In the genomic region with DNA sequence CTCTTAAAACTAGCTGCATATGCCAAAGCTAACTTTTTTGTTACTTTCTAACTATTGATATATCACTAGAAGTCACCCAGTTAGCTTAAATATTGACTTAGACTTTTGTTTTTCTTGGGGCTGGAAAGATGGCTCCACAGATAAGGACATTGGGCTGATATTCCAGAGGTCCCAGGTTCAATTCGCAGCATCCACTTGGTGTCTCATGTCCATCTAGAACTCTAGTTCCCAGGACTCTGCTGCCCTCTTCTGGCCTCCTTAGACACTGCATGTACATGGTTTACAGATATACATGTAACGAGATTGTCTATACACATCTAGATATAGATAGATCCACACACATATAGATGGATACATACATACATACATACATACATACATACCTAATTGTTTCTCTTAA, we compare ENCODE assay signal across 8 mouse cellular contexts. TPM values are rescaled to one million over a fixed set of nuclear protein-coding genes. Genes with fewer than 3 reads are reported as not detected.
DNase-seq lines count a peak whose midpoint lies in the region; ATAC-seq and TF ChIP-seq lines count a peak whose summit lies in the region.
"Had no signal": no experiment of that assay in that cellular context is flagged by ENCODE, and none has a peak within 500 bp of the region (broad histone marks: within the 10 kb centered on the region; RNA-seq: fewer than 3 reads in every experiment).

No protein-coding gene starts in this region.

- no peaks in the 10 kb centered on the region for H3K27me3 ChIP-seq in liver, postnatal 0 days (ENCODE audit: insufficient read depth, low read length)
- H3K27me3 ChIP-seq in stomach, postnatal 0 days (ENCODE audit: control insufficient read depth, insufficient read depth, low read length): no peaks in the 10 kb centered on the region
- H3K27me3 ChIP-seq: megakaryocyte, embryonic 14.5 days had no signal

- peaks cover 7% of the 10 kb centered on the region; the same call in 1 of the 2 replicates for H3K36me3 ChIP-seq in liver, postnatal 0 days (replicated peaks; ENCODE audit: insufficient read depth, low read length)
- H3K36me3 ChIP-seq in stomach, postnatal 0 days (ENCODE audit: control insufficient read depth, insufficient read depth, low read length): 0 out of 2 replicates have a peak, but pooled peaks cover 2% of the 10 kb centered on the region

- no peak overlapping the region for H3K4me3 ChIP-seq in left cerebral cortex, adult 2 months
- H3K4me3 ChIP-seq in liver, postnatal 0 days (ENCODE audit: low read depth, low read length): no peak overlapping the region
- H3K4me3 ChIP-seq in stomach, postnatal 0 days (ENCODE audit: low read depth, low read length): no peak overlapping the region
- H3K4me3 ChIP-seq: megakaryocyte, embryonic 14.5 days had no signal

- intact Hi-C loops in left cerebral cortex, adult 2 months (cut with DNase I): loop anchor here (10.0 kb wide), 1 partner anchor 302 kb away; no protein-coding TSS in a partner anchor
- intact Hi-C loops in left cerebral cortex, postnatal 25 days (cut with DNase I): no loop called here

- H3K4me1 ChIP-seq in liver, postnatal 0 days (ENCODE audit: insufficient read depth): 0 out of 2 replicates have a peak, but pooled peaks cover 4% of the 10 kb centered on the region
- H3K4me1 ChIP-seq in stomach, postnatal 0 days (replicated peaks; ENCODE audit: control insufficient read depth, insufficient read depth): no peaks in the 10 kb centered on the region

- H3K9me3 ChIP-seq in liver, postnatal 0 days (ENCODE audit: low read length): no peaks in the 10 kb centered on the region
- no peaks in the 10 kb centered on the region for H3K9me3 ChIP-seq in stomach, postnatal 0 days (ENCODE audit: control insufficient read depth, low read length)
- H3K9me3 ChIP-seq: megakaryocyte, embryonic 14.5 days had no signal

- H3K9ac ChIP-seq in liver, postnatal 0 days (replicated peaks): no peak overlapping the region
- no peak overlapping the region for H3K9ac ChIP-seq in stomach, postnatal 0 days (ENCODE audit: low read length)

- 72% methylated on average over 2 of the region's 2 CpGs for WGBS in liver, postnatal 0 days (ENCODE audit: insufficient replicate concordance)
- WGBS in stomach, postnatal 0 days: 77% methylated on average over 2 of the region's 2 CpGs

- ATAC-seq in liver, postnatal 0 days: no peak
- ATAC-seq in stomach, postnatal 0 days (ENCODE audit: low FRiP score, low TSS enrichment): no peak

- no peak overlapping the region for H3K4me2 ChIP-seq in liver, postnatal 0 days (ENCODE audit: low read depth, low read length)
- H3K4me2 ChIP-seq in stomach, postnatal 0 days (replicated peaks; ENCODE audit: low read depth): no peak overlapping the region

- H3K27ac ChIP-seq in left cerebral cortex, adult 2 months: no peak overlapping the region
- H3K27ac ChIP-seq in liver, postnatal 0 days (ENCODE audit: low read depth): no peak overlapping the region
- H3K27ac ChIP-seq in stomach, postnatal 0 days (replicated peaks): no peak overlapping the region

- DNase-seq in left cerebral cortex, adult 2 months (ENCODE audit: extremely low spot score in 1 of 2, low spot score in 2 of 2): peak in 1 of 2 experiments; percentile 47
- no peak for DNase-seq in left cerebral cortex, postnatal 25 days (ENCODE audit: low spot score in 2 of 2)
- peak; percentile 71 for DNase-seq in ES-CJ7 (ENCODE audit: low read depth, low spot score)
- peak; percentile 28 for DNase-seq in adrenal gland, adult 2 months
- DNase-seq in embryo, embryonic 9.5 days (ENCODE audit: extremely low spot score): peak; percentile 29
- DNase-seq in liver, postnatal 0 days: peak; percentile 72
- DNase-seq in stomach, postnatal 0 days (ENCODE audit: low spot score): peak; percentile 56

- no peak for TF ChIP-seq EP300 in liver, postnatal 0 days (IDR thresholded peaks at IDR 0.05; ENCODE audit: low read depth)
- TF ChIP-seq EP300 in stomach, postnatal 0 days (optimal IDR thresholded peaks at IDR 0.05): no peak

- TF ChIP-seq CTCF in left cerebral cortex, adult 2 months (IDR thresholded peaks at IDR 0.05): peak; percentile 62
- peak; percentile 83 for TF ChIP-seq CTCF in liver, postnatal 0 days (IDR thresholded peaks at IDR 0.05; ENCODE audit: low read depth)
- TF ChIP-seq CTCF in stomach, postnatal 0 days (IDR thresholded peaks at IDR 0.05; ENCODE audit: low read depth): peak; percentile 82

RNA-seq across cellular contexts. Expression of gene Trub1, which starts 4.4 kb away (rescaled TPM):
- 10 to 100 TPM; 14.3 to 18.9 TPM for total RNA-seq in left cerebral cortex, adult 2 months (2021)
- 10 to 100 TPM; 15.0 to 15.4 TPM for total RNA-seq in left cerebral cortex, postnatal 25 days (2021)
- total RNA-seq in adrenal gland, adult 2 months (2021): 10 to 100 TPM; 13.9 to 15.1 TPM
- polyA plus RNA-seq in adrenal gland, adult 2 months (2012; rRNA removed): 9.9 and 11.8 TPM in 2 replicates
- 7.7 and 8.6 TPM in 2 replicates for polyA plus RNA-seq in liver, postnatal 0 days (2015; fragmentation: Nextera tagmentation; extraction: Ambion mirVana)
- 12.1 and 15.1 TPM in 2 replicates for polyA plus RNA-seq in stomach, postnatal 0 days (2015; fragmentation: Nextera tagmentation; extraction: Ambion mirVana)

Comparison
In these comparisons a context has a peak if more than half of its experiments do, and no peak if none do; other contexts are left out.
1. DNase-seq: peak in ES-CJ7 (single experiment), adrenal gland, adult 2 months (single experiment), embryo, embryonic 9.5 days (single experiment), liver, postnatal 0 days (single experiment) and stomach, postnatal 0 days (single experiment); none in left cerebral cortex, postnatal 25 days (0 of 2).
2. Peak in every context shown above with its lines, with median percentiles within 50 percentile points of each other: CTCF ChIP-seq.